Mouse (Mus musculus) megakaryocyte-erythroid progenitor cell, adult 5-6 weeks (primary cell): ENCODE results near the gene 1700003E16Rik. TPM values are rescaled to one million over a fixed set of nuclear protein-coding genes. Genes with fewer than 3 reads are reported as not detected.

ENCODE experiments used
- ATAC-seq: replicated peaks from 2 replicates; pipeline ENCODE4 v1.8.0; 2016; ENCODE audit warnings: mild to moderate bottlenecking, inconsistent platforms; ENCODE audit not compliant: severe bottlenecking, poor library complexity, low FRiP score, low TSS enrichment
- total RNA-seq, 2 experiments: library from RNA; stranded (forward) in 1 of 2; stranded (reverse) in 1 of 2; fragments of 200-1000, 215-1000 nt in 1 of 2; fragments of >200 nt in 1 of 2; fragmentation: Nextera tagmentation in 1 of 2; gene quantifications; 2 replicates each; pipeline ENCODE4 v1.2.3; 2014 to 2017

Gene 1700003E16Rik
- total RNA-seq, 2 experiments from 2014 or later = 0.52 TPM; not detected in 1

- ATAC-seq = peak; percentile 73
Observed at GRCm38 (mm10) chr6:83185895-83186861, 30.0 kb downstream of the 1700003E16Rik start.

- no peak for ATAC-seq
Observed at GRCm38 (mm10) chr6:83186946-83187345, 30.7 kb downstream of the 1700003E16Rik start.

GRCm38 (mm10) chr6:83193571-83193970 is 37.4 kb downstream of the 1700003E16Rik start:
- ATAC-seq = no peak

- ATAC-seq = no peak; the same call in 1 of the 2 replicates
Observed at GRCm38 (mm10) chr6:83197345-83198004, 41.3 kb downstream of the 1700003E16Rik start.

- no peak for ATAC-seq
Observed at GRCm38 (mm10) chr6:83203320-83203719, 47.1 kb downstream of the 1700003E16Rik start.

GRCm38 (mm10) chr6:83205851-83206250 is 49.6 kb downstream of the 1700003E16Rik start:
- no peak for ATAC-seq

GRCm38 (mm10) chr6:83206321-83206720 is 50.1 kb downstream of the 1700003E16Rik start:
- ATAC-seq = no peak

GRCm38 (mm10) chr6:83207361-83208049 is 51.3 kb downstream of the 1700003E16Rik start:
- ATAC-seq = peak; percentile 24; the same call in 1 of the 2 replicates

GRCm38 (mm10) chr6:83208050-83208400 is 51.8 kb downstream of the 1700003E16Rik start:
- no peak for ATAC-seq

- ATAC-seq = no peak
Observed at GRCm38 (mm10) chr6:83210495-83210894, 54.3 kb downstream of the 1700003E16Rik start.

GRCm38 (mm10) chr6:83211526-83211925 is 55.3 kb downstream of the 1700003E16Rik start:
- no peak for ATAC-seq

Other genes starting within 250 kb of the 1700003E16Rik start
- gene Sema4f, start 216.6 kb upstream of the 1700003E16Rik start, total RNA-seq (2014; fragmentation: Nextera tagmentation) = not detected in 2 replicates
- gene Sema4f, start 216.6 kb upstream of the 1700003E16Rik start, total RNA-seq (2017) = not detected in 2 replicates
- 11.4 and 16.2 TPM in 2 replicates for gene M1ap, start 209.5 kb upstream of the 1700003E16Rik start, total RNA-seq (2014; fragmentation: Nextera tagmentation)
- 7.5 and 10.2 TPM in 2 replicates for gene M1ap, start 209.5 kb upstream of the 1700003E16Rik start, total RNA-seq (2017)
- 15.0 and 25.0 TPM in 2 replicates for gene Dok1, start 122.9 kb upstream of the 1700003E16Rik start, total RNA-seq (2014; fragmentation: Nextera tagmentation)
- 24.2 and 46.1 TPM in 2 replicates for gene Dok1, start 122.9 kb upstream of the 1700003E16Rik start, total RNA-seq (2017)
- gene Loxl3, start 122.2 kb upstream of the 1700003E16Rik start, total RNA-seq (2014; fragmentation: Nextera tagmentation) = 0.67 and 8.2 TPM in 2 replicates
- 0.61 and 0.88 TPM in 2 replicates for gene Loxl3, start 122.2 kb upstream of the 1700003E16Rik start, total RNA-seq (2017)
- gene Aup1, start 101.9 kb upstream of the 1700003E16Rik start, total RNA-seq (2014; fragmentation: Nextera tagmentation) = 246 and 368 TPM in 2 replicates
- gene Aup1, start 101.9 kb upstream of the 1700003E16Rik start, total RNA-seq (2017) = 115 and 128 TPM in 2 replicates
- gene Htra2, start 101.1 kb upstream of the 1700003E16Rik start, total RNA-seq (2014; fragmentation: Nextera tagmentation) = 225 and 296 TPM in 2 replicates
- gene Htra2, start 101.1 kb upstream of the 1700003E16Rik start, total RNA-seq (2017) = 97.5 and 128 TPM in 2 replicates
- 6.0 and 7.9 TPM in 2 replicates for gene Dqx1, start 98.6 kb upstream of the 1700003E16Rik start, total RNA-seq (2014; fragmentation: Nextera tagmentation)
- gene Dqx1, start 98.6 kb upstream of the 1700003E16Rik start, total RNA-seq (2017) = 0.56 and 1.0 TPM in 2 replicates
- gene Tlx2, start 86.1 kb upstream of the 1700003E16Rik start, total RNA-seq (2014; fragmentation: Nextera tagmentation) = not detected in 2 replicates
- not detected in 2 replicates for gene Tlx2, start 86.1 kb upstream of the 1700003E16Rik start, total RNA-seq (2017)
- 25.1 and 27.3 TPM in 2 replicates for gene Pcgf1, start 78.5 kb upstream of the 1700003E16Rik start, total RNA-seq (2014; fragmentation: Nextera tagmentation)
- 7.2 and 12.7 TPM in 2 replicates for gene Pcgf1, start 78.5 kb upstream of the 1700003E16Rik start, total RNA-seq (2017)
- gene Lbx2, start 70.0 kb upstream of the 1700003E16Rik start, total RNA-seq (2014; fragmentation: Nextera tagmentation) = not detected in 2 replicates
- gene Lbx2, start 70.0 kb upstream of the 1700003E16Rik start, total RNA-seq (2017) = not detected in 2 replicates
- 11.3 and 11.7 TPM in 2 replicates for gene Ccdc142, start 54.8 kb upstream of the 1700003E16Rik start, total RNA-seq (2014; fragmentation: Nextera tagmentation)
- 0.38 and 13.3 TPM in 2 replicates for gene Ccdc142, start 54.8 kb upstream of the 1700003E16Rik start, total RNA-seq (2017)
- 7.7 and 8.3 TPM in 2 replicates for gene Gm42688, start 54.8 kb upstream of the 1700003E16Rik start, total RNA-seq (2014; fragmentation: Nextera tagmentation)
- gene Gm42688, start 54.8 kb upstream of the 1700003E16Rik start, total RNA-seq (2017) = 3.0 and 5.4 TPM in 2 replicates
- gene Mrpl53, start 47.4 kb upstream of the 1700003E16Rik start, total RNA-seq (2014; fragmentation: Nextera tagmentation) = 50.1 and 97.7 TPM in 2 replicates
- 37.2 and 37.5 TPM in 2 replicates for gene Mrpl53, start 47.4 kb upstream of the 1700003E16Rik start, total RNA-seq (2017)
- 76.2 and 97.3 TPM in 2 replicates for gene Mogs, start 40.9 kb upstream of the 1700003E16Rik start, total RNA-seq (2014; fragmentation: Nextera tagmentation)
- gene Mogs, start 40.9 kb upstream of the 1700003E16Rik start, total RNA-seq (2017) = 88.3 and 127 TPM in 2 replicates
- gene Wbp1, start 34.8 kb upstream of the 1700003E16Rik start, total RNA-seq (2014; fragmentation: Nextera tagmentation) = 29.1 and 56.6 TPM in 2 replicates
- gene Wbp1, start 34.8 kb upstream of the 1700003E16Rik start, total RNA-seq (2017) = 61.5 and 75.1 TPM in 2 replicates
- gene Ino80b, start 31.0 kb upstream of the 1700003E16Rik start, total RNA-seq (2014; fragmentation: Nextera tagmentation) = 11.2 and 20.1 TPM in 2 replicates
- 28.8 and 32.8 TPM in 2 replicates for gene Ino80b, start 31.0 kb upstream of the 1700003E16Rik start, total RNA-seq (2017)
- gene Rtkn, start 20.9 kb upstream of the 1700003E16Rik start, total RNA-seq (2014; fragmentation: Nextera tagmentation) = 0.49 TPM in 1 of 2 replicates, not detected in the other
- gene Rtkn, start 20.9 kb upstream of the 1700003E16Rik start, total RNA-seq (2017) = 0.42 TPM in 1 of 2 replicates, not detected in the other
- 4.5 TPM in 1 of 2 replicates, not detected in the other for gene Wdr54, start within 50 bp of the 1700003E16Rik start, total RNA-seq (2014; fragmentation: Nextera tagmentation)
- not detected in 2 replicates for gene Wdr54, start within 50 bp of the 1700003E16Rik start, total RNA-seq (2017)
- gene Dctn1, start 9.5 kb downstream of the 1700003E16Rik start, total RNA-seq (2014; fragmentation: Nextera tagmentation) = 45.8 and 68.1 TPM in 2 replicates
- 30.5 and 42.4 TPM in 2 replicates for gene Dctn1, start 9.5 kb downstream of the 1700003E16Rik start, total RNA-seq (2017)
- not detected in 2 replicates for gene Slc4a5, start 63.4 kb downstream of the 1700003E16Rik start, total RNA-seq (2014; fragmentation: Nextera tagmentation)
- 0.91 TPM in 1 of 2 replicates, not detected in the other for gene Slc4a5, start 63.4 kb downstream of the 1700003E16Rik start, total RNA-seq (2017)
- gene Mthfd2, start 169.5 kb downstream of the 1700003E16Rik start, total RNA-seq (2014; fragmentation: Nextera tagmentation) = 20.4 and 44.9 TPM in 2 replicates
- gene Mthfd2, start 169.5 kb downstream of the 1700003E16Rik start, total RNA-seq (2017) = 26.9 and 30.5 TPM in 2 replicates
- 58.8 and 60.6 TPM in 2 replicates for gene Mob1a, start 169.6 kb downstream of the 1700003E16Rik start, total RNA-seq (2014; fragmentation: Nextera tagmentation)
- gene Mob1a, start 169.6 kb downstream of the 1700003E16Rik start, total RNA-seq (2017) = 117 and 119 TPM in 2 replicates
- gene Bola3, start 192.7 kb downstream of the 1700003E16Rik start, total RNA-seq (2014; fragmentation: Nextera tagmentation) = 127 and 162 TPM in 2 replicates
- 90.1 and 125 TPM in 2 replicates for gene Bola3, start 192.7 kb downstream of the 1700003E16Rik start, total RNA-seq (2017)